Mouse (Mus musculus) midbrain, embryonic 12.5 days (tissue): ENCODE results near the gene Ldlrap1. TPM values are rescaled to one million over a fixed set of nuclear protein-coding genes. Genes with fewer than 3 reads are reported as not detected.

Source experiments
- ATAC-seq: fragments of 200-750 bp; cut with Nextera tagmentation; 2 replicates; pipeline ENCODE4 v1.8.0; 2017; ENCODE audit warnings: low read depth, moderate TSS enrichment, moderate library complexity; ENCODE audit not compliant: low FRiP score
- H3K27ac ChIP-seq: fragments of 300-500 bp; sonication (generic); replicated peaks from 2 replicates; pipeline ENCODE4 v1.5.1; 2016; ENCODE audit warnings: mild to moderate bottlenecking
- H3K27me3 ChIP-seq: fragments of 300-500 bp; sonication (generic); 2 replicates; pipeline ENCODE4 v1.6.1; 2016; ENCODE audit warnings: mild to moderate bottlenecking
- H3K36me3 ChIP-seq: fragments of 300-500 bp; sonication (generic); 2 replicates; pipeline ENCODE4 v1.6.1; 2016
- H3K4me1 ChIP-seq: fragments of 300-500 bp; sonication (generic); 2 replicates; pipeline ENCODE4 v1.6.1; 2016
- H3K4me2 ChIP-seq: fragments of 300-500 bp; sonication (generic); replicated peaks from 2 replicates; pipeline ENCODE4 v1.6.1; 2016; ENCODE audit warnings: mild to moderate bottlenecking, moderate library complexity
- H3K4me3 ChIP-seq: fragments of 300-500 bp; sonication (generic); 2 replicates; pipeline ENCODE4 v1.5.1; 2016; ENCODE audit warnings: mild to moderate bottlenecking
- H3K9ac ChIP-seq: fragments of 300-500 bp; sonication (generic); replicated peaks from 2 replicates; pipeline ENCODE4 v1.6.1; 2016; ENCODE audit warnings: mild to moderate bottlenecking, moderate library complexity
- H3K9me3 ChIP-seq: fragments of 300-500 bp; sonication (generic); 2 replicates; pipeline ENCODE4 v1.6.1; 2016; ENCODE audit warnings: mild to moderate bottlenecking
- WGBS: fragments of 180-500 bp; shearing (Covaris S2); methylation state at CpG from one replicate; pipeline ENCODE4 v1.1.7; 2016; 5-methylcytosine and 5-hydroxymethylcytosine counted together
- polyA plus RNA-seq: library from polyadenylated mRNA; unstranded; fragments of >200 nt; fragmentation: Nextera tagmentation; extraction: Ambion mirVana; gene quantifications from 2 replicates; pipeline ENCODE4 v1.2.1, GENCODE M21; 2016

The Ldlrap1 gene
- polyA plus RNA-seq, 1 experiment from 2014 or later, result 6.0 TPM

GRCm38 (mm10) chr4:134743881-134744633 is 23.8 kb downstream of the Ldlrap1 start:
- H3K9ac ChIP-seq, result no peak overlapping the region
- H3K9me3 ChIP-seq, result no peaks in the 10 kb centered on the region
- H3K27me3 ChIP-seq, result 0 out of 2 replicates have a peak, but pooled peaks cover 9% of the 10 kb centered on the region
- ATAC-seq, result no peak
- peaks cover 9% of the 10 kb centered on the region; the same call in 1 of the 2 replicates for H3K4me1 ChIP-seq
- H3K27ac ChIP-seq, result no peak overlapping the region
- no peak overlapping the region for H3K4me2 ChIP-seq
- no peak overlapping the region for H3K4me3 ChIP-seq
- 48% methylated on average over 16 of the region's 16 CpGs for whole genome bisulfite sequencing
- H3K36me3 ChIP-seq, result 0 out of 2 replicates have a peak, but pooled peaks cover 3% of the 10 kb centered on the region

DNA sequence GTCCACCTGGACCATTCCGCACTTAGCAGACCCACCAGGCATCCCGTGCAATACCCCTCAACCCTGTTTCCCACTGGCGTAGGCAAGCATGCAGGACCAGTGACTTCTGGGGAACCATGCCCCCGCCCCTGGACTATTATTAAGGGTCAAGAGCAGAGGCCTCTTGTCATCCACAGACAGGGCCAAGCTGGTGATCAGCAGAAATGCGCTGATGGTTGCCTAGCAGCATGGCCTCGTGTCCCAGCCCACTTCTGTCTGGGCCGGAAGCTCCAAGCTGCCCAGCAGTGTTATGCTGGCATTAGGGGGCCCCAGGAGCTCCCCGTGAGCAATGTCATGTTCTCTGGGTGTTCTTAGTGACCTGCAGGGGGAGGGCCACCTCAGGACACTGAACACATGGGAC is 25.9 kb downstream of the Ldlrap1 start:
- no peak overlapping the region for H3K27ac ChIP-seq
- no peak for ATAC-seq
- no peaks in the 10 kb centered on the region for H3K36me3 ChIP-seq

GRCm38 (mm10) chr4:134740186-134740585 is 27.6 kb downstream of the Ldlrap1 start:
- 99% methylated on average over 4 of the region's 4 CpGs for WGBS
- no peak for ATAC-seq
- Histone ChIP-seq H3K27me3 (0 out of 2 replicates have a peak, but pooled peaks cover 9% of the 10 kb centered on the region), H3K4me3 (no peak overlapping the region), H3K9ac (no peak overlapping the region), H3K36me3 (no peaks in the 10 kb centered on the region), H3K4me1 (peaks cover 14% of the 10 kb centered on the region), H3K4me2 (no peak overlapping the region), H3K27ac (no peak overlapping the region), H3K9me3 (no peaks in the 10 kb centered on the region)

More for the DNA sequence above, 25.9 kb downstream of the Ldlrap1 start:
- 0 out of 2 replicates have a peak, but pooled peaks cover 9% of the 10 kb centered on the region for H3K27me3 ChIP-seq
- peaks cover 14% of the 10 kb centered on the region for H3K4me1 ChIP-seq
- 73% methylated on average over 8 of the region's 8 CpGs for WGBS
- H3K4me3 ChIP-seq, result no peak overlapping the region
- no peak overlapping the region for H3K9ac ChIP-seq
- no peaks in the 10 kb centered on the region for H3K9me3 ChIP-seq
- no peak overlapping the region for H3K4me2 ChIP-seq

DNA sequence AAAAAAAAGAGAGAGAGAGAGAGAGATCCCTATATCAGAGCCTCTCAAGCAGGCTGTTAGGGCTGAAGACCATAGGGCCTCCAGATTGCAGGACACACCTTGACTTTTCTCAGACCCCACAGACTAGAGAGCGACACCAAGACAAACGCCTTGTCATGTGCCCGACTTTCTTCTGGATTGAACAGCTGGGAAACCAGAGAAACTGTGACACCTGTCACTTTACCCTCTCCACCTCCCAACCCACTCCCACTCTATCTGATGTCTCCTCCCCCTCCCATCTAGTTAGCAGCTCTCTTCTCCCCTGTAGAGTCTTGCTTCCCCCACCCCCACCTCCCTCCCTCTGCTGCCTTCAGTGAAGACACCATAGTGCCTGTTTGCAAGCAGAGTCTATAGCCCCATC is 28.3 kb downstream of the Ldlrap1 start:
- peaks cover 15% of the 10 kb centered on the region for H3K4me1 ChIP-seq
- no peak overlapping the region for H3K27ac ChIP-seq
- H3K9ac ChIP-seq, result no peak overlapping the region
- no peak for ATAC-seq
- no peaks in the 10 kb centered on the region for H3K36me3 ChIP-seq
- no peak overlapping the region for H3K4me3 ChIP-seq
- H3K4me2 ChIP-seq, result no peak overlapping the region
- no peaks in the 10 kb centered on the region for H3K9me3 ChIP-seq
- 0 out of 2 replicates have a peak, but pooled peaks cover 9% of the 10 kb centered on the region for H3K27me3 ChIP-seq
- 96% methylated on average over 3 of the region's 3 CpGs for WGBS

DNA sequence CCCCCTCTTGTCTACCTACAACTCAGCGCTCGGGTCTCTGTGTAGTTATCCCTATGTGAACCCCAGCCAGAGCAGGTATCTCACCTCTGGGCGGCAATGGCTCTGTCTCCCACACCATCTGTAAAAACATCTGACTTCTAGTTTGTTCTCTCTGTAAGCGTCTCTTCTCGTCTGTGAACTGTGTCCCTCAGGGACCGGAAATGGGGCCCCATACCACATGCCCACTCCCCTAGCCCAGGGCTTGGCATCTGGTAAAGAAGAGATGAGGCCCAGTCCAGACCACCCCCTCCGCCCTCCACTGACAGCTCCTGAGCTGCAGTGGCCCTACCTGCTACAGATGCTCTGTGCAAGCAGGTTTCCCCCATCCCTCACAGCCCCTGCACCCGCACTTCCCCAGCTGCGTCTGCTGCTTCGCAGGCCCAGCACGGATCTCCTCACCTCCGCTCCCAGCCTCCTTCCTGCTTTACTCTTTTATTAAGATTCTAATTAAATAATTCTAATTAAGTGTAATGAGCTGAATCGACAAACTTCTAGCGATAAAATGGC is 30.4 kb downstream of the Ldlrap1 start:
- Histone ChIP-seq H3K27ac (no peak overlapping the region), H3K4me1 (peaks cover 14% of the 10 kb centered on the region; the same call in 1 of the 2 replicates), H3K4me2 (no peak overlapping the region), H3K4me3 (no peak overlapping the region), H3K36me3 (no peaks in the 10 kb centered on the region), H3K9me3 (no peaks in the 10 kb centered on the region), H3K9ac (no peak overlapping the region), H3K27me3 (0 out of 2 replicates have a peak, but pooled peaks cover 9% of the 10 kb centered on the region)
- no peak for ATAC-seq
- WGBS, result 58% methylated on average over 14 of the region's 14 CpGs

DNA sequence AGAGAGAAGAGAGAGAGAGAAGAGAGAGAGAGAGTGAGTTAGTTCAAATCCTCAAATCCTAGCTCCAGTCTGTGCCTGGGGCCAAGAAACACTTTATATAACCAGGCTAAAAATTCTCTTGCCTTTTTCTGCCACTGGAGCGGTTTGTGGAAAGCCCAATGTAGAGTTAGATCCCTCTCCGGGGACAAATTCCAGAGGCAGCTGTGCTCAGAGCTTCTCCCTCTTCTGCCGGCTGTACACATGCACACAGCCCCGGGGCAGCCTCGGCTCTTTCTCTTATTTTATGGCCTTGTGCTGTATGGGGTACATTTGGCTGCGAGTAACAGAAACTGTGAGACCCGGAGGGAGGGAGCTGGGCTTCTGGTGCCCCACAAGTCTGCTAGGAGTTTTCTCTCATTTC is 31.7 kb downstream of the Ldlrap1 start:
- Histone ChIP-seq H3K4me2 (no peak overlapping the region), H3K4me1 (peaks cover 14% of the 10 kb centered on the region; the same call in 1 of the 2 replicates), H3K27ac (no peak overlapping the region), H3K9ac (no peak overlapping the region), H3K27me3 (0 out of 2 replicates have a peak, but pooled peaks cover 6% of the 10 kb centered on the region), H3K36me3 (no peaks in the 10 kb centered on the region), H3K4me3 (no peak overlapping the region), H3K9me3 (no peaks in the 10 kb centered on the region)
- no peak for ATAC-seq
- WGBS, result 73% methylated on average over 7 of the region's 7 CpGs

DNA sequence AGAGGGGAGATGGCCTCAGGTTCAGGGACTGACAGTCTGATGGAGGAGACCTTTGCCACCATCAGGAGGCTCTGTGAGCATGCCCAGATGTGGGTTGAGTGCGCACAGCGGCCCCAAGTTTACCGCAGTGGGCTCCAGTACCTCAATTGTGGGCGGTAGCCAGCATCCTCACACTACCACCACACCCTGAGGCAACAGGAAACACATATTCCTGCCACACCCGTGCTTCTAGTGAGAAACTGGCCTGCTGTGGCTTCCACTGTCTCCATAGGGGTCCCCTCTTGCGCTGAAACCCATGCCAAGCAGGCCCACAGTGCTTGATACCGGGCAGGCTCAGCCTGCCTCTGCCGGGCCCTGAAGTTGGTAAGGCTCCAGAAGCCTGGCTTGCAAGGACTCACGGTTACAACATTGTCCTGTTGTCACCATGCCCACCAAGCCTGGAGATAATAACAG is 33.2 kb downstream of the Ldlrap1 start:
- Histone ChIP-seq H3K9me3 (no peaks in the 10 kb centered on the region), H3K27ac (no peak overlapping the region), H3K4me1 (peaks cover 24% of the 10 kb centered on the region), H3K9ac (no peak overlapping the region), H3K4me3 (no peak overlapping the region), H3K27me3 (0 out of 2 replicates have a peak, but pooled peaks cover 6% of the 10 kb centered on the region), H3K36me3 (no peaks in the 10 kb centered on the region), H3K4me2 (no peak overlapping the region)
- no peak for ATAC-seq
- WGBS, result 60% methylated on average over 9 of the region's 9 CpGs

DNA sequence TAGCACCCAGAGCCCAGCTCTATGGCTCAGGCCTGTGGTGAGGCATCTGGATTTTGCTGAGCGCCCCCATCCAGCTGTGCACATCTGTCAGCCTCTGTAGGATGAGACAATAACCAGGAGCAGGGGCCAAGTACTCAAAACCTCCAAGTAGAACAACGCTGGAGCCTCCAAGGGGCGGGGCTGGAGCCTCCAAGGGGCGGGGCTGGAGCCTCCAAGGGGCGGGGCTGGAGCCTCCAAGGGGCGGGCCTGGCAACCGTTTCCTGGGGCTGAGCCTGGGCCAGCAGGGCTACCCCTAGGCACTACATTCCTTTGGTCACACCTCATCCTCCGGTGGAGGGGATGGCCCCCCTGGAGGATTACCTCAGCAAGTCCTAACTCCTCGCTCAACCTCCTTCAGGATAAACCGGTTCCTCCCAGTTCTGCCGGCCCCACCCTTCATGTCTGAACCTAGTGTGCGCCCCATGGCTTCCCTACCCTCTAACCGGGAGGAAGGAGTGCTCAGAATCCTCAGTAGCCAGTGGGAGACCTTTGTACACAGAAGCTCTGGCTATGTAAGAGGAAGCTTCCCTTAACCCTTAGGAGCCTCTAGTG is 33.7 kb downstream of the Ldlrap1 start:
- 7% methylated on average over 12 of the region's 13 CpGs for WGBS
- Histone ChIP-seq H3K36me3 (no peaks in the 10 kb centered on the region), H3K4me1 (peaks cover 29% of the 10 kb centered on the region), H3K4me3 (no peak overlapping the region), H3K9ac (no peak overlapping the region), H3K27ac (no peak overlapping the region), H3K27me3 (0 out of 2 replicates have a peak, but pooled peaks cover 7% of the 10 kb centered on the region), H3K4me2 (no peak overlapping the region), H3K9me3 (no peaks in the 10 kb centered on the region)
- no peak for ATAC-seq

- Histone ChIP-seq H3K4me3 (no peak overlapping the region), H3K36me3 (no peaks in the 10 kb centered on the region), H3K4me1 (peaks cover 30% of the 10 kb centered on the region), H3K27ac (no peak overlapping the region), H3K4me2 (no peak overlapping the region), H3K9ac (no peak overlapping the region), H3K9me3 (no peaks in the 10 kb centered on the region), H3K27me3 (0 out of 2 replicates have a peak, but pooled peaks cover 11% of the 10 kb centered on the region)
- WGBS, result 47% methylated on average over 9 of the region's 9 CpGs
- no peak for ATAC-seq
Measured at GRCm38 (mm10) chr4:134733371-134733770, 34.5 kb downstream of the Ldlrap1 start.

- Histone ChIP-seq H3K9ac (no peak overlapping the region), H3K27ac (no peak overlapping the region)
- WGBS, result 6% methylated on average over 8 of the region's 8 CpGs
Measured at GRCm38 (mm10) chr4:134730106-134730505, 37.7 kb downstream of the Ldlrap1 start.

GRCm38 (mm10) chr4:134725735-134726345 is 42.0 kb downstream of the Ldlrap1 start:
- no peak overlapping the region for H3K4me3 ChIP-seq
- H3K4me1 ChIP-seq, result peaks cover 17% of the 10 kb centered on the region
- WGBS, result 67% methylated on average over 13 of the region's 13 CpGs

More at GRCm38 (mm10) chr4:134730106-134730505, 37.7 kb downstream of the Ldlrap1 start:
- no peak overlapping the region for H3K4me2 ChIP-seq
- no peak overlapping the region for H3K4me3 ChIP-seq
- ATAC-seq, result no peak
- peaks cover 11% of the 10 kb centered on the region; the same call in 1 of the 2 replicates for H3K27me3 ChIP-seq
- no peaks in the 10 kb centered on the region for H3K9me3 ChIP-seq
- peaks cover 25% of the 10 kb centered on the region for H3K4me1 ChIP-seq
- no peaks in the 10 kb centered on the region for H3K36me3 ChIP-seq

More at GRCm38 (mm10) chr4:134725735-134726345, 42.0 kb downstream of the Ldlrap1 start:
- Histone ChIP-seq H3K9ac (no peak overlapping the region), H3K4me2 (no peak overlapping the region), H3K9me3 (no peaks in the 10 kb centered on the region), H3K36me3 (no peaks in the 10 kb centered on the region), H3K27ac (no peak overlapping the region), H3K27me3 (peaks cover 5% of the 10 kb centered on the region; the same call in 1 of the 2 replicates)
- no peak for ATAC-seq
